Mouse (Mus musculus) heart, adult 2 months (tissue): ENCODE results near the gene Susd6. TPM values are rescaled to one million over a fixed set of nuclear protein-coding genes. Genes with fewer than 3 reads are reported as not detected.
"Not testable (repeated sequence)": the region's sequence is repeated elsewhere in the genome, so short reads cannot be mapped to it uniquely, and the experiment has no call there.

Source experiments
- DNase-seq, 2 experiments: peaks; one replicate each; pipeline ENCODE4 v3.0.0; 2021
- H3K27ac ChIP-seq: fragments of 200-600 bp; 2 replicates; pipeline ENCODE4 v1.8.1; 2022
- H3K27me3 ChIP-seq: fragments of 200-500 bp; 2 replicates; pipeline ENCODE4 v1.6.1; 2012; ENCODE audit warnings: mild to moderate bottlenecking, low read length, inconsistent platforms, mixed read lengths; ENCODE audit not compliant: control insufficient read depth, insufficient read depth
- H3K36me3 ChIP-seq: fragments of 200-500 bp; 2 replicates; pipeline ENCODE4 v1.6.1; 2012; ENCODE audit warnings: low read length, inconsistent platforms; ENCODE audit not compliant: control insufficient read depth, insufficient read depth
- H3K4me1 ChIP-seq: fragments of 200-500 bp; 2 replicates; pipeline ENCODE4 v1.6.1; 2011; ENCODE audit warnings: low read length; ENCODE audit not compliant: control insufficient read depth, insufficient read depth
- H3K4me3 ChIP-seq: fragments of 200-600 bp; 2 replicates; pipeline ENCODE4 v1.8.1; 2022
- H3K79me2 ChIP-seq: fragments of 200-500 bp; replicated peaks from 2 replicates; pipeline ENCODE4 v1.6.1; 2012; ENCODE audit warnings: mild to moderate bottlenecking, inconsistent platforms, low read length, moderate library complexity, mixed read lengths; ENCODE audit not compliant: control insufficient read depth, insufficient read depth
- H3K9ac ChIP-seq: fragments of 200-500 bp; 2 replicates; pipeline ENCODE4 v1.6.1; 2012; ENCODE audit warnings: low read depth, mild to moderate bottlenecking, control low read depth, inconsistent platforms, low read length, mixed read lengths
- CTCF ChIP-seq: fragments of 200-600 bp; IDR thresholded peaks from 2 replicates; pipeline ENCODE4 v1.8.1; 2022; ENCODE audit warnings: antibody characterized with exemption, mild to moderate bottlenecking, moderate library complexity
- EP300 ChIP-seq: fragments of 200-500 bp; IDR thresholded peaks from 2 replicates; pipeline ENCODE4 v1.6.1; 2011; ENCODE audit warnings: low read depth, low read length, control low read depth; ENCODE audit not compliant: insufficient read depth
- POLR2A ChIP-seq: fragments of 200-500 bp; IDR thresholded peaks from 2 replicates; pipeline ENCODE4 v1.6.1; 2011; ENCODE audit warnings: mild to moderate bottlenecking, low read depth, low read length, control low read depth; ENCODE audit not compliant: insufficient read depth
- WGBS: fragments of 180-500 bp; shearing (Covaris S2); methylation state at CpG from one replicate; pipeline ENCODE4 v1.1.7; 2018; 5-methylcytosine and 5-hydroxymethylcytosine counted together
- intact Hi-C: fragments of 180-260 bp; cut with DNase I; formaldehyde crosslinking; loops from one replicate; pipeline ENCODE4 v1.15.1; 2025
- polyA plus RNA-seq: library from polyadenylated mRNA; depleted of rRNA; stranded (reverse); fragments of >200 nt; gene quantifications from 2 replicates; pipeline ENCODE4 v1.2.3, GENCODE M21; 2012
- total RNA-seq, 2 experiments: library from RNA; stranded (reverse); gene quantifications; 2 replicates each; pipeline ENCODE4 v1.2.3; 2021

Gene Susd6
- total and polyA plus RNA-seq, 3 experiments: 50.1 to 78.6 (median 67.4) TPM

DNA sequence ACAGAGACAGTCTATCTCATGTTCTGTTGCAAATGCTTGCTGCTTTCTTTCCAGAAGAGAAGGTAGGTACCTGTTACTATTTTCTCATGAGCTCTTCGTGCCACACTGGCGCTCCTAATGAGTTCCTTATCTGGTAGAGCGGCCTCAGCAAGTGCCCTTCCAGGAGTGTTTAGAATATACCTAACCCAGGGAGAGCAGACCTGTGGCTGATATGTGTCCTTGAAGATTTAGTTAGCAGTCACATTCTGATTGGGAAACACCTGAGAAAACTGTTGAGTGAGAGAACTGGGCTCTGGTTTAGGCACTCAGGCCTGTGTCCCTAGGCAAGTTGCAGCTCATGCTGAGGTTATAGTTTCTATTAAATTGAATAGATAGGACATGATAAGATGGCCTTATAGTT lies 25.6 kb downstream of the Susd6 start:
- Histone ChIP-seq H3K9ac (no peak overlapping the region), H3K36me3 (peaks cover 79% of the 10 kb centered on the region), H3K4me3 (no peak overlapping the region), H3K4me1 (peaks cover 40% of the 10 kb centered on the region), H3K27me3 (no peaks in the 10 kb centered on the region), H3K27ac (peak overlapping the region; percentile 72), H3K79me2 (peaks cover 12% of the 10 kb centered on the region)
- DNase-seq: no peak
- 45% methylated on average over 3 of the region's 3 CpGs for WGBS
- TF ChIP-seq EP300 (no peak), POLR2A (no peak), CTCF (no peak)
- intact Hi-C loops: no loop called here

DNA sequence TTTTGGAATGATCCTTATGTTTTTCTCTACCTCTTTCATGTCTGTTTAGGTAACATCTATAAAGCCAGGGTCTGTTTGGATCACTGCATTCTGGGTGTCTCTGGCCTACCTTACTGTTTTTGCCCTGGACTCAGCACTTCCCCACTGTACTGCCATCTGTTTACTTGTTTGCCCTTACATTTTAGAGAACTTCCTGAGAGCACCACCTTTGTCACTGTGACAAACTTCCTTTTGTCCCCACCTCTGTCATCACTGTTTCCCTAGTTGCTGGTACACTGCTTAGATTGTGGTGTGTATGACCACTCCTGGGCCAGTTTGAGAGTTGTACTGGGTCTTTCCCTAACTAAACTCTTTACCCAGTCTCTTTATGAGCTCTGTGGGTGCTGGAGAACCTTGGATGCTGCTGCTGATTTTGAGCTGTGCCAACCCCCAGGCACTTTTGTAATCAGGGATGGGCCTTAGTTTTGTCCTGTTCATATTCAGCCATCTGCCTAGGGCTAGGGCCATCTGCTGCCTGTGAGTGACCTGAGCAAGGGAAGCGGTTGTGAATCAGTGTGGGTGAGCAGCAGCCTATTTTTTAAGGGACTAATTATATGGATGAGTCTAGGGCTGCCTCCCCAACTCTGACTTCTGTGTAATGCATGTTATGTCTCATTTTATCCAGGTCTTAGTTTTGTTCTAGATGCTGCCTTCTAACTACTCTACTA lies 26.2 kb downstream of the Susd6 start:
- 26% methylated on average over 1 of the region's 1 CpGs for WGBS
- DNase-seq: no peak
- H3K36me3 ChIP-seq: peaks cover 79% of the 10 kb centered on the region
- H3K79me2 ChIP-seq: peaks cover 12% of the 10 kb centered on the region
- no peak overlapping the region for H3K4me3 ChIP-seq
- TF ChIP-seq EP300 (no peak), POLR2A (no peak), CTCF (no peak)
- H3K27me3 ChIP-seq: no peaks in the 10 kb centered on the region
- peaks cover 39% of the 10 kb centered on the region for H3K4me1 ChIP-seq
- peak overlapping the region; percentile 46 for H3K9ac ChIP-seq
- intact Hi-C loops: no loop called here
- peak overlapping the region; percentile 72 for H3K27ac ChIP-seq

DNA sequence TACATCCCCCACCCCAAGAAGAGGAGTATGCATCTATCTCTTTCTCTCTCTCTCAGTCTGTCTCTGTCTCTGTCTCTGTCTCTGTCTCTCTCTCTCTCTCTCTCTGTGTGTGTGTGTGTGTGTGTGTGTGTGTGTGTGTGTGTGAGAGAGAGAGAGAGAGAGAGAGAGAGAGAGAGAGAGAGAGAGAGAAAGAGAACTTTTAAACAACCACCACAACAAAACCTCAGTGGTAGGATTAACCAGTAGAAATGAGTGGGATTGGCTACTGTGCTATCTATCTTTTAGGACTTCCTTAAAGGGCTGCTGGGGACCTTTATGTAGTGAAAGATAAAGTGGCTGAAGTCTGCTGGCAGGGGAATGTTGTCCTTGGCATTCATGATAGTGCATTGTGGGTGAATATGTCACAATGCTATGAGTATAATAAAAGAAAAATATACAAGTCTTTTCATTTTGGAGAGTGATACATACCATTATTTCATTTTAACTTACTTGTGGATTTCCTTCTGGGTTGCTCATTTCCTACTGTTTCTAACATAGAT lies 27.5 kb downstream of the Susd6 start:
- Histone ChIP-seq H3K4me3 (no peak overlapping the region), H3K9ac (no peak overlapping the region; the same call in 1 of the 2 replicates), H3K27me3 (no peaks in the 10 kb centered on the region), H3K79me2 (peaks cover 12% of the 10 kb centered on the region), H3K27ac (peak overlapping the region; percentile 78), H3K36me3 (peaks cover 80% of the 10 kb centered on the region), H3K4me1 (peaks cover 37% of the 10 kb centered on the region)
- no peak for DNase-seq
- intact Hi-C loops: no loop called here
- TF ChIP-seq EP300: no peak
- TF ChIP-seq CTCF: no peak
- TF ChIP-seq POLR2A: no peak

DNA sequence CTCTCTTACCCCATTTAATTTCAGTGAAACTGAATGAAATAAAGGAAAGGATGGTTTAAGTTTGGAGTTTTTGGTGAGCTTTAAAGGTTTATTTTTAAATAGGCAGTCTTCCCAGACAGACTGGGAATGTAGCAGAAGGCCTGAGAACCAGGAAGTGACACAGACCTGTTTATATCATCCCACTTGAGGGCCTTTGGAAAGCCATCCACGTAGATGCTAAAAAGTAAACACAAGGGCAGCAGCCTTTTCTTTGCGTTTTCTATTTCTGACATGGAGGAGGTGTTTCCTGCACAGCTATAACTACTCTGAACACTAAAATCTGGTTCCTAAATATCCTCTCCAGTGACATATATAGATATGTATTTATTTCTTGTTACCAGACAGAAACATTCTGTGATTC lies 28.7 kb downstream of the Susd6 start:
- peaks cover 82% of the 10 kb centered on the region for H3K36me3 ChIP-seq
- H3K9ac ChIP-seq, DNase-seq, H3K27me3 ChIP-seq, intact Hi-C loops, H3K4me3 ChIP-seq: not testable (repeated sequence)
- 6% methylated on average over 2 of the region's 2 CpGs for WGBS
- H3K27ac ChIP-seq: peak overlapping the region; percentile 78
- H3K79me2 ChIP-seq: peaks cover 15% of the 10 kb centered on the region
- H3K4me1 ChIP-seq: peaks cover 40% of the 10 kb centered on the region

DNA sequence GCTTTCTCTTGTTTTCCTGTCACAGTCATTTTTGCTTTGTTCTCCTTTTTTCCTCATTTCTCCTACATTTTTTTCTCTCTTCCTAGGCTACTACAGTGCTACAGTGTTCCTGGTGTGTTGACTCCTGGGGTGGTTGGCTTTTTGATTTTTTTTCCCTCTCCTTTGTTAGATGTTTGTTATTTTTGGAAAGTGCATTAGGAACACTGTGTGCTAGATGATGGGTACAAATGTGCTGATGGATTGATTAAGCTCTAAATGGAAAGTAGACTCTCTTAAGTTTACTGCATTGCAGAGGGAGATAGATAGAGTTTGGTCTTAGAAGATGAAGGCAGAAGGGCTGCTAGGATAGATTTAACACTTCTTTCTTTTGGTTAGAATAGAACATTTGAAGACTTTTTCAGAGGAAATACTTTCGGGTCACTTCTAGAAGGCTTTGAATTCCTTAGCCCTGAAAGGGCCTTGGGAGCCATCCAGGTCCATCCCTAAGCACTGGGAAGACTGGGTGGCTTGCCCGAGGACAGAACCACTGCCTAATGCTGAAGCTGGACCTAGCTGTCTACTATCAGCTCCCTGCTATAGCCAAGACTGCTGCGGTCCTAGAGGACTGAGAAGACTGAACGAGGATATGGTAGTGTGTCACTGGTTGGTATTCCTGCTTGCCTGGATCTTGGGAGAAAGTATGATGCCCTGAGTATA lies 31.1 kb downstream of the Susd6 start:
- TF ChIP-seq EP300 (no peak), CTCF (no peak), POLR2A (no peak)
- no peaks in the 10 kb centered on the region for H3K27me3 ChIP-seq
- peak; percentile 64 to 67 for DNase-seq
- H3K4me1 ChIP-seq: peaks cover 39% of the 10 kb centered on the region
- H3K9ac ChIP-seq: peak overlapping the region; percentile 62
- H3K79me2 ChIP-seq: peaks cover 12% of the 10 kb centered on the region
- intact Hi-C loops: loop anchor here (1.0 to 2.0 kb wide), 2 partner anchors 9 to 31 kb away; partner anchors contain the start of gene Susd6
- peaks cover 80% of the 10 kb centered on the region for H3K36me3 ChIP-seq
- 18% methylated on average over 4 of the region's 4 CpGs for WGBS
- H3K27ac ChIP-seq: peak overlapping the region; percentile 78
- no peak overlapping the region for H3K4me3 ChIP-seq

DNA sequence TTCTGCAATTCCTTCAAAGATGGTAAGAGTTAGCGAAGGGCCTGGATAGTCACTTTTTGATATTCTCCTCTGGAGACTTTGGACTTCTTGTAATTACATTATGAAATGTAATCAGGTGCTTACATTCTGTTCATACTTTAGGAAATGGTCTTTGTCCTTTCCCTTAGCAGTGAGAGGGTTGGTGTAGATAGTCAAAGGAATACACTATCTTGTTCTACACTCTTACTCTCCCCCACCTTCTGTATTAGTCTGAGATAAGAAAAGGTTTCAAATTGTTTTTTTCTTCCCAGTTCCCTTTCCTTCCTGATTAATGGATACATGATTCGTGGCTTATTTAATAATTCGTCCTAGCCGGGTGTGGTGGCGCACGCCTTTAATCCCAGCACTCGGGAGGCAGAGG lies 32.2 kb downstream of the Susd6 start:
- H3K27me3 ChIP-seq: no peaks in the 10 kb centered on the region
- peaks cover 76% of the 10 kb centered on the region for H3K36me3 ChIP-seq
- peaks cover 36% of the 10 kb centered on the region for H3K4me1 ChIP-seq
- H3K9ac ChIP-seq: no peak overlapping the region
- no peak for DNase-seq
- intact Hi-C loops: no loop called here
- WGBS: 84% methylated on average over 7 of the region's 7 CpGs
- TF ChIP-seq CTCF: no peak
- TF ChIP-seq EP300: no peak
- no peak for TF ChIP-seq POLR2A
- peaks cover 10% of the 10 kb centered on the region for H3K79me2 ChIP-seq
- no peak overlapping the region for H3K4me3 ChIP-seq
- H3K27ac ChIP-seq: peak overlapping the region; percentile 78
